Mouse (Mus musculus) embryonic fibroblast, embryonic 13.5 days (primary cell): ENCODE results near the gene Faim2.

Source experiments
- CTCF ChIP-seq: IDR thresholded peaks from 2 replicates; pipeline ENCODE4 v1.5.1; 2011; ENCODE audit warnings: mild to moderate bottlenecking, control low read depth, low read length, moderate library complexity, borderline replicate concordance; ENCODE audit not compliant: insufficient read depth
- POLR2A ChIP-seq: IDR thresholded peaks from 2 replicates; pipeline ENCODE4 v1.6.1; 2011; ENCODE audit warnings: low read depth, mild to moderate bottlenecking, control low read depth, low read length, moderate library complexity

DNA sequence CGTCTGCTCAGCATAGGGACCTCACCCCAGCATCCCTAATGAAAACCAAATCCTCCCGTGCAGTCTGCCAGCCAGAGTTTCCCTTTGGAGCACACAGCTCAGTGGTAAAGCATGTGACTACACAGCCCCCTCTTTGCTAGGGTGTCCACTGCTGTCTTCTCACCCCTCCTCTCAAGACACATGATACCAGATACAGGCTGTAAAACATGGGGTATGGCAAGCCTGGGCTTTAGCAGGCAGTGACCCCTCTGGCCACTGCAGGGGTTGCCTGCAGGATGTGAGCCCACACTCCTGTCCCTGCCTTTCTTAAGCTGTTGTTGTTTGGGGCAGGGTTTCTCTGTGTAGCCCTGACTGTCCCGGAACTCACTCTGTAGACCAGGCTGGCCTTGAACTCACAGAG is 4.1 kb upstream of the Faim2 start:
- TF ChIP-seq POLR2A (no peak), CTCF (no peak)
